Comparison of ENCODE assay signal across 30 mouse cellular contexts in the genomic region with DNA sequence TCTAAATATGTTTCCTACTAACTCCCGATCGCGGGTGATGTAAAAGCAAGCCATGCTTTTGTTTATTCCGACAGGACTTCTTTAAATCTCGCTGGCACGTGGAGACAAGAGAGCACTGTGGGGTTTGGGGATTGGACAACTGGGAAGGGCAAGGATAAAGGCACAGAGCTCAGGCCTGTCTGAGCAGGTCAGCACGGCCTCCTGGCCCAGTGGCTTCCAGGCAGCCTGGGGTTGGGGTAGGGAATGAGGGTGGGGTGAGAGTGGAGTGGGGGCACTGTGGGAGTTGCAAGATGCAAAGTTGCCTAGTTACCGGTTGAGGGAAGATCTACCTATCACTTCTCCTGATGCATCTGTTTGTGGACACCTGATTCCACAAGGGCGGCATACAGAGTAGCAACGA.
DNase-seq lines count a peak whose midpoint lies in the region; ATAC-seq lines count a peak whose summit lies in the region.
"Had no signal": no experiment of that assay in that cellular context is flagged by ENCODE, and none has a peak within 500 bp of the region (broad histone marks: within the 10 kb centered on the region; RNA-seq: fewer than 3 reads in every experiment).

No protein-coding gene starts in this region.

- ATAC-seq in forebrain, embryonic 15.5 days (replicated peaks) = 0 out of 2 replicates have a peak, but pooled peaks have one; percentile 43
- ATAC-seq in forebrain, embryonic 11.5 days (replicated peaks; ENCODE audit: low FRiP score) = no peak
- ATAC-seq in kidney, embryonic 14.5 days (ENCODE audit: low FRiP score, low TSS enrichment) = 0 out of 2 replicates have a peak, but pooled peaks have one; percentile 52
- 0 out of 2 replicates have a peak, but pooled peaks have one; percentile 23 for ATAC-seq in neural tube, embryonic 11.5 days (ENCODE audit: insufficient read depth, low FRiP score, low TSS enrichment)
- no peak for ATAC-seq in activated CD4-positive, CD25-positive, alpha-beta regulatory T cell, adult 4 months
- ATAC-seq: inflammation-experienced regulatory T-cells, adult 6 months; Patski had no signal

- H3K4me1 ChIP-seq in forebrain, embryonic 15.5 days = 0 out of 2 replicates have a peak, but pooled peaks cover 2% of the 10 kb centered on the region
- no peaks in the 10 kb centered on the region for H3K4me1 ChIP-seq in forebrain, embryonic 11.5 days (replicated peaks; ENCODE audit: control insufficient read depth, insufficient read depth, low read length)
- peaks cover 3% of the 10 kb centered on the region; the same call in 1 of the 2 replicates for H3K4me1 ChIP-seq in kidney, embryonic 14.5 days (ENCODE audit: control insufficient read depth, insufficient read depth, low read length)
- no peaks in the 10 kb centered on the region for H3K4me1 ChIP-seq in neural tube, embryonic 11.5 days (ENCODE audit: control insufficient read depth, insufficient read depth, low read length)
- H3K4me1 ChIP-seq: liver, embryonic 15.5 days had no signal

- H3K4me2 ChIP-seq in forebrain, embryonic 15.5 days (replicated peaks) = no peak overlapping the region
- H3K4me2 ChIP-seq in forebrain, embryonic 11.5 days (ENCODE audit: low read depth, low read length, severe bottlenecking) = no peak overlapping the region
- no peak overlapping the region for H3K4me2 ChIP-seq in kidney, embryonic 14.5 days (replicated peaks; ENCODE audit: low read depth, low read length)
- H3K4me2 ChIP-seq in neural tube, embryonic 11.5 days (ENCODE audit: low read depth) = no peak overlapping the region
- H3K4me2 ChIP-seq: heart, embryonic 11.5 days; kidney, embryonic 15.5 days; limb, embryonic 12.5 days; liver, embryonic 15.5 days; lung, embryonic 15.5 days; midbrain, embryonic 15.5 days had no signal

- H3K27me3 ChIP-seq in forebrain, embryonic 15.5 days = no peaks in the 10 kb centered on the region
- no peaks in the 10 kb centered on the region for H3K27me3 ChIP-seq in forebrain, embryonic 11.5 days (ENCODE audit: control insufficient read depth, insufficient read depth, low read length)
- H3K27me3 ChIP-seq in kidney, embryonic 14.5 days (ENCODE audit: control insufficient read depth, insufficient read depth, low read length) = no peaks in the 10 kb centered on the region
- no peaks in the 10 kb centered on the region for H3K27me3 ChIP-seq in neural tube, embryonic 11.5 days (ENCODE audit: control insufficient read depth, insufficient read depth, low read length)
- H3K27me3 ChIP-seq: kidney, embryonic 15.5 days; limb, embryonic 12.5 days; liver, embryonic 15.5 days; lung, embryonic 15.5 days; midbrain, embryonic 15.5 days; Patski had no signal

- no peaks in the 10 kb centered on the region for H3K36me3 ChIP-seq in forebrain, embryonic 15.5 days
- H3K36me3 ChIP-seq in forebrain, embryonic 11.5 days (ENCODE audit: control insufficient read depth, insufficient read depth, low read length) = no peaks in the 10 kb centered on the region; the same call in 1 of the 2 replicates
- peaks cover 4% of the 10 kb centered on the region; the same call in 1 of the 2 replicates for H3K36me3 ChIP-seq in kidney, embryonic 14.5 days (ENCODE audit: control insufficient read depth, insufficient read depth, low read length)
- H3K36me3 ChIP-seq in neural tube, embryonic 11.5 days (ENCODE audit: control insufficient read depth, insufficient read depth, low read length) = no peaks in the 10 kb centered on the region
- H3K36me3 ChIP-seq: liver, embryonic 15.5 days; midbrain, embryonic 15.5 days had no signal

- no peaks in the 10 kb centered on the region for H3K9me3 ChIP-seq in forebrain, embryonic 15.5 days
- no peaks in the 10 kb centered on the region for H3K9me3 ChIP-seq in forebrain, embryonic 11.5 days (ENCODE audit: control insufficient read depth, low read length)
- H3K9me3 ChIP-seq in kidney, embryonic 14.5 days (ENCODE audit: control insufficient read depth, low read length) = no peaks in the 10 kb centered on the region
- no peaks in the 10 kb centered on the region for H3K9me3 ChIP-seq in neural tube, embryonic 11.5 days (ENCODE audit: control insufficient read depth, low read length)
- H3K9me3 ChIP-seq: kidney, embryonic 15.5 days; limb, embryonic 12.5 days; liver, embryonic 15.5 days; lung, embryonic 15.5 days; midbrain, embryonic 15.5 days had no signal

- no peak overlapping the region for H3K4me3 ChIP-seq in forebrain, embryonic 15.5 days
- H3K4me3 ChIP-seq in forebrain, embryonic 11.5 days (ENCODE audit: low read depth, low read length) = no peak overlapping the region
- no peak overlapping the region for H3K4me3 ChIP-seq in kidney, embryonic 14.5 days (ENCODE audit: low read length)
- H3K4me3 ChIP-seq in neural tube, embryonic 11.5 days (ENCODE audit: low read depth, low read length) = no peak overlapping the region
- H3K4me3 ChIP-seq: gastrocnemius, adult 2 months; kidney, embryonic 15.5 days; layer of hippocampus, adult 2 months; left cerebral cortex, adult 2 months; limb, embryonic 12.5 days; liver, embryonic 15.5 days; lung, embryonic 15.5 days; midbrain, embryonic 15.5 days; myocyte had no signal

- no peak overlapping the region for H3K27ac ChIP-seq in forebrain, embryonic 15.5 days (replicated peaks)
- no peak overlapping the region for H3K27ac ChIP-seq in forebrain, embryonic 11.5 days (ENCODE audit: low read depth, low read length)
- H3K27ac ChIP-seq in kidney, embryonic 14.5 days (ENCODE audit: low read depth, low read length) = no peak overlapping the region
- no peak overlapping the region for H3K27ac ChIP-seq in neural tube, embryonic 11.5 days (ENCODE audit: low read depth, low read length)
- H3K27ac ChIP-seq: gastrocnemius, adult 2 months; kidney, embryonic 15.5 days; layer of hippocampus, adult 2 months; left cerebral cortex, adult 2 months; limb, embryonic 12.5 days; liver, embryonic 15.5 days; lung, embryonic 15.5 days had no signal

- WGBS in forebrain, embryonic 15.5 days = 81% methylated on average over 10 of the region's 10 CpGs
- WGBS in forebrain, embryonic 11.5 days = 83% methylated on average over 10 of the region's 10 CpGs
- WGBS in kidney, embryonic 14.5 days = 86% methylated on average over 10 of the region's 10 CpGs
- WGBS in neural tube, embryonic 11.5 days = 83% methylated on average over 10 of the region's 10 CpGs

- DNase-seq in forebrain, embryonic 11.5 days (ENCODE audit: low spot score) = no peak
- no peak for DNase-seq in kidney, postnatal 10 days
- no peak for DNase-seq in neural tube, embryonic 11.5 days (ENCODE audit: low spot score)
- no peak for DNase-seq in neural tube, embryonic 10.5 days (ENCODE audit: extremely low spot score, low spot score)
- DNase-seq: adrenal gland, postnatal 14 days; cerebellum, adult 11 months; cerebellum, adult 9-10 months; cerebellum, postnatal 36 days; gastrocnemius, adult 2 months; gastrocnemius, postnatal 36 days; heart, adult 18-20 months; heart, postnatal 4 days; kidney, adult 11 months; kidney, postnatal 36 days; thymus, adult 2 months; thymus, postnatal 36 days had no signal

- no peak overlapping the region for H3K9ac ChIP-seq in forebrain, embryonic 15.5 days (replicated peaks)
- no peak overlapping the region for H3K9ac ChIP-seq in forebrain, embryonic 11.5 days (ENCODE audit: low read length)
- no peak overlapping the region for H3K9ac ChIP-seq in kidney, embryonic 14.5 days (ENCODE audit: low read depth, low read length)
- no peak overlapping the region for H3K9ac ChIP-seq in neural tube, embryonic 11.5 days (ENCODE audit: low read length)
- H3K9ac ChIP-seq: kidney, embryonic 15.5 days; limb, embryonic 12.5 days; liver, embryonic 15.5 days; lung, embryonic 15.5 days; midbrain, embryonic 15.5 days had no signal

Comparison
In these comparisons a context has a peak if more than half of its experiments do, and no peak if none do; other contexts are left out.
1. ATAC-seq: peak in forebrain, embryonic 15.5 days (single experiment), kidney, embryonic 14.5 days (single experiment) and neural tube, embryonic 11.5 days (single experiment); none in forebrain, embryonic 11.5 days (single experiment) and activated CD4-positive, CD25-positive, alpha-beta regulatory T cell, adult 4 months (single experiment).